Mouse (Mus musculus) MEL (cell line): ENCODE measurements around the gene Foxp2.

Experiments used
- CHD2 ChIP-seq: IDR thresholded peaks from 2 replicates; pipeline ENCODE4 v1.6.1; 2011; ENCODE audit warnings: low read length, improper control_type of control experiment
- CTCF ChIP-seq, 3 experiments: IDR thresholded peaks in 2 of 3; conservative IDR thresholded peaks in 1 of 3; 2 replicates each; pipeline ENCODE4 v1.5.1; 2011 to 2012; ENCODE audit warnings: low read length in 3 of 3, low read depth in 2 of 3, mild to moderate bottlenecking in 2 of 3, improper control_type of control experiment in 1 of 3, inconsistent platforms in 1 of 3, mixed read lengths in 1 of 3, moderate library complexity in 1 of 3; ENCODE audit not compliant: control insufficient read depth in 1 of 3, insufficient read depth in 1 of 3, poor library complexity in 1 of 3, severe bottlenecking in 1 of 3
- HCFC1 ChIP-seq: IDR thresholded peaks from 2 replicates; pipeline ENCODE4 v1.6.1; 2012; ENCODE audit warnings: low read depth, mild to moderate bottlenecking, inconsistent platforms, low read length, improper control_type of control experiment, moderate library complexity
- MXI1 ChIP-seq: IDR thresholded peaks from 2 replicates; pipeline ENCODE4 v1.6.1; 2011; ENCODE audit warnings: mild to moderate bottlenecking, low read depth, low read length, improper control_type of control experiment
- MYC ChIP-seq: IDR thresholded peaks from 2 replicates; pipeline ENCODE4 v1.6.1; 2011; ENCODE audit warnings: low read depth, mild to moderate bottlenecking, low read length, improper control_type of control experiment, moderate library complexity
- POLR2A ChIP-seq, 2 experiments: IDR thresholded peaks; 2 replicates each; pipeline ENCODE4 v1.6.1; 2011 to 2012; ENCODE audit warnings: low read length in 2 of 2, mild to moderate bottlenecking in 2 of 2, control low read depth in 1 of 2, improper control_type of control experiment in 1 of 2, low read depth in 1 of 2, moderate library complexity in 1 of 2; ENCODE audit not compliant: control insufficient read depth in 1 of 2, insufficient read depth in 1 of 2, poor library complexity in 1 of 2
- POLR2AphosphoS2 ChIP-seq: IDR thresholded peaks from 2 replicates; pipeline ENCODE4 v1.6.1; 2011; ENCODE audit warnings: low read length, improper control_type of control experiment
- RCOR1 ChIP-seq: IDR thresholded peaks from 2 replicates; pipeline ENCODE4 v1.6.1; 2012; ENCODE audit warnings: low read depth, mild to moderate bottlenecking, inconsistent platforms, low read length, improper control_type of control experiment
- SIN3A ChIP-seq: IDR thresholded peaks from 2 replicates; pipeline ENCODE4 v1.6.1; 2012; ENCODE audit warnings: low read length, improper control_type of control experiment, inconsistent platforms
- ZKSCAN1 ChIP-seq: IDR thresholded peaks from 2 replicates; pipeline ENCODE4 v1.6.1; 2012; ENCODE audit warnings: low read depth, mild to moderate bottlenecking, inconsistent platforms, low read length, improper control_type of control experiment, moderate library complexity

DNA sequence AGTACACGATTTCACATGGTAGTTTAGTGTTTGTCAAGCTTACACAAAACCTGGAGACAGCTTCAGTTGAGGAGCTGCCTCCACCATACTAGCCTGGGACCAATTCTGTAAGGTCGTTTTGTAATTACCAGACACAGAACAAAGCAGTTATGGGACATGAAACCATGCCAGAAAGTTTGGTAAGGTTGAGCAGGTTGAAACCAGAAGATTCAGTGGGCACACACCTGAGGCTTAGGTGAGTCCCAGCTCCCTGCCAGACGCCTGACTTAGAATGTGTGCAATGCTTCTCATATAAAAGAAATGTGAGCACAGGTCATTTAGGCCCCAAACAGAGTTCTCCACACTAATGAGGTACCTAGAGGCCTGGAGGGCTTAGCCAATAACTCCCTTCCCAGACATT lies 564.3 kb downstream of the Foxp2 start:
- no peak for TF ChIP-seq POLR2AphosphoS2
- TF ChIP-seq HCFC1, result no peak
- no peak for TF ChIP-seq POLR2A (IDR thresholded peaks at IDR 0.05; ENCODE audit: control insufficient read depth in 1 of 2, insufficient read depth in 1 of 2, low read depth in 1 of 2, low read length in 2 of 2, poor library complexity in 1 of 2)
- TF ChIP-seq CHD2, result no peak
- TF ChIP-seq CTCF (IDR thresholded peaks at IDR 0.05 in 2 of 3, conservative IDR thresholded peaks at IDR 0.05 in 1 of 3; ENCODE audit: control insufficient read depth in 1 of 3, insufficient read depth in 1 of 3, low read depth in 2 of 3, low read length in 3 of 3, poor library complexity in 1 of 3, severe bottlenecking in 1 of 3), result no peak
- TF ChIP-seq RCOR1, result no peak
- no peak for TF ChIP-seq MXI1
- TF ChIP-seq SIN3A, result no peak
- TF ChIP-seq ZKSCAN1, result no peak
- TF ChIP-seq MYC, result no peak
